Mouse (Mus musculus): Measurements from ENCODE around the gene Asb17.

GRCm38 (mm10) chr3:153904586-153904985 lies 60.6 kb downstream of the Asb17 start:
- TF ChIP-seq CTCF (IDR thresholded peaks at IDR 0.05; ENCODE audit: low read depth): peak; percentile 73
- TF ChIP-seq EP300 (IDR thresholded peaks at IDR 0.05; ENCODE audit: low read depth): no peak
